Mouse (Mus musculus) c-Kit-positive CD71-positive TER-119-negative erythroid progenitor cells, embryonic 14.5 days (primary cell): ENCODE measurements around the gene Dnah10.
"Not testable (repeated sequence)": the region's sequence is repeated elsewhere in the genome, so short reads cannot be mapped to it uniquely, and the experiment has no call there.

Experiments used
- DNase-seq: peaks from one replicate; pipeline ENCODE4 v3.0.0-alpha.2; 2013; ENCODE audit warnings: low read depth

Gene Dnah10

GRCm38 (mm10) chr5:124724997-124725396 is at the start of gene Dnah10:
Gene Dnah10, plus strand, starts transcription at chr5:124725085.
- no peak for DNase-seq

GRCm38 (mm10) chr5:124713741-124714140 is 11.1 kb upstream of the Dnah10 start:
- no peak for DNase-seq

GRCm38 (mm10) chr5:124715135-124715534 is 9.8 kb upstream of the Dnah10 start:
- no peak for DNase-seq

GRCm38 (mm10) chr5:124717969-124718368 is 6.9 kb upstream of the Dnah10 start:
- DNase-seq: no peak

GRCm38 (mm10) chr5:124718396-124718795 is 6.5 kb upstream of the Dnah10 start:
- no peak for DNase-seq

- no peak for DNase-seq
Observed at GRCm38 (mm10) chr5:124723125-124723524, 1.8 kb upstream of the Dnah10 start.

- DNase-seq: peak; percentile 16
Observed at GRCm38 (mm10) chr5:124729662-124730206, 4.8 kb downstream of the Dnah10 start.

- no peak for DNase-seq
Observed at GRCm38 (mm10) chr5:124733961-124734360, 9.1 kb downstream of the Dnah10 start.

- DNase-seq: no peak
Observed at GRCm38 (mm10) chr5:124741898-124742599, 17.2 kb downstream of the Dnah10 start.

GRCm38 (mm10) chr5:124743841-124744240 is 19.0 kb downstream of the Dnah10 start:
- DNase-seq: no peak

- DNase-seq: no peak
Observed at GRCm38 (mm10) chr5:124746220-124746619, 21.3 kb downstream of the Dnah10 start.

GRCm38 (mm10) chr5:124748296-124748695 is 23.4 kb downstream of the Dnah10 start:
- DNase-seq: no peak

GRCm38 (mm10) chr5:124751656-124752055 is 26.8 kb downstream of the Dnah10 start:
- DNase-seq: no peak

GRCm38 (mm10) chr5:124761011-124761410 is 36.1 kb downstream of the Dnah10 start:
- DNase-seq: no peak

- no peak for DNase-seq
Observed at GRCm38 (mm10) chr5:124761787-124762186, 36.9 kb downstream of the Dnah10 start.

- no peak for DNase-seq
Observed at GRCm38 (mm10) chr5:124774552-124774951, 49.7 kb downstream of the Dnah10 start.

GRCm38 (mm10) chr5:124776289-124776688 is 51.4 kb downstream of the Dnah10 start:
- DNase-seq: not testable (repeated sequence)

GRCm38 (mm10) chr5:124777178-124777709 is 52.4 kb downstream of the Dnah10 start:
- DNase-seq: peak; percentile 65

GRCm38 (mm10) chr5:124779926-124780325 is 55.0 kb downstream of the Dnah10 start:
- DNase-seq: no peak

- DNase-seq: no peak
Observed at GRCm38 (mm10) chr5:124781696-124782095, 56.8 kb downstream of the Dnah10 start.

GRCm38 (mm10) chr5:124785650-124786049 is 60.8 kb downstream of the Dnah10 start:
- no peak for DNase-seq

- no peak for DNase-seq
Observed at GRCm38 (mm10) chr5:124792112-124792511, 67.2 kb downstream of the Dnah10 start.

- DNase-seq: no peak
Observed at GRCm38 (mm10) chr5:124809708-124810366, 85.0 kb downstream of the Dnah10 start.
